In genomic region chr9:81611022-81611421, GRCm38 (mm10) we compare ENCODE assay signal across 19 mouse cellular contexts. TPM values are rescaled to one million over a fixed set of nuclear protein-coding genes. Genes with fewer than 3 reads are reported as not detected.
DNase-seq lines count a peak whose midpoint lies in the region; TF ChIP-seq lines count a peak whose summit lies in the region.
"Had no signal": no experiment of that assay in that cellular context is flagged by ENCODE, and none has a peak within 500 bp of the region (broad histone marks: within the 10 kb centered on the region; RNA-seq: fewer than 3 reads in every experiment).

No protein-coding gene starts in this region.

- no peak for DNase-seq in left cerebral cortex, postnatal 10 days (ENCODE audit: extremely low spot score in 1 of 2, low spot score in 2 of 2)
- DNase-seq: adrenal gland, adult 2 months; adrenal gland, adult 8-10 months; adrenal gland, postnatal 10 days; adrenal gland, postnatal 14 days; adrenal gland, postnatal 25 days; adrenal gland, postnatal 36 days; B cell, adult 2 months; cerebellum, adult 11 months; cerebellum, adult 11-12 months; cerebellum, adult 18-20 months; cerebellum, adult 2 months had no signal

- no peaks in the 10 kb centered on the region for H3K79me2 ChIP-seq in myocyte (ENCODE audit: control insufficient read depth, insufficient read depth)

- no peak for TF ChIP-seq POLR2A in myocyte (IDR thresholded peaks at IDR 0.05; ENCODE audit: insufficient read length, low read depth)

- no peak overlapping the region for H3K4me2 ChIP-seq in myocyte (ENCODE audit: low read depth)

- no peak overlapping the region for H3K4me3 ChIP-seq in myocyte

- no peak overlapping the region for H3ac ChIP-seq in myocyte (ENCODE audit: control insufficient read depth, insufficient read length)

- no peaks in the 10 kb centered on the region for H3K27me3 ChIP-seq in myocyte (ENCODE audit: control insufficient read depth, insufficient read depth, insufficient read length)
- H3K27me3 ChIP-seq: CH12.LX, Patski had no signal

- intact Hi-C loops in left cerebral cortex, postnatal 10 days (cut with DNase I) = no loop called here

- H3K36me3 ChIP-seq in myocyte (ENCODE audit: control insufficient read depth, insufficient read depth) = no peaks in the 10 kb centered on the region
- H3K36me3 ChIP-seq: G1E had no signal

TF ChIP-seq in myocyte, 11 proteins besides CTCF, POLR2A, EP300 and RAD21:
- TF ChIP-seq MAX (IDR thresholded peaks at IDR 0.05; ENCODE audit: low read depth) (no peak), CEBPB (IDR thresholded peaks at IDR 0.05; ENCODE audit: insufficient read depth, poor library complexity, severe bottlenecking) (peak; percentile 93)
TF ChIP-seq in myocyte: peak in this region for 1.

RNA-seq across cellular contexts. Expression of gene Htr1b, which starts 22.6 kb away (rescaled TPM):
- polyA plus RNA-seq in myocyte (2012; fragmentation: generic; extraction: Trizol) = 2.4 TPM
- 10 to 100 TPM; 11.3 to 12.6 TPM for total RNA-seq in left cerebral cortex, postnatal 10 days (2021)
- total RNA-seq: CH12.LX, MEL had no signal
- polyA plus RNA-seq: activated CD4-positive, CD25-positive, alpha-beta regulatory T cell, adult 4 months; CD4-positive, CD25-positive, alpha-beta regulatory T cell, adult 4 months; G1E had no signal
